Mouse (Mus musculus) ES-E14 (cell line): Measurements from ENCODE around the gene Shc1.

Experiments used
- CHD2 ChIP-seq: IDR thresholded peaks from 2 replicates; pipeline ENCODE4 v1.6.1; 2014; ENCODE audit warnings: mild to moderate bottlenecking, low read depth, low read length, inconsistent platforms
- HCFC1 ChIP-seq: IDR thresholded peaks from 2 replicates; pipeline ENCODE4 v1.6.1; 2012; ENCODE audit warnings: low read length, inconsistent platforms, borderline replicate concordance; ENCODE audit not compliant: insufficient read depth

DNA sequence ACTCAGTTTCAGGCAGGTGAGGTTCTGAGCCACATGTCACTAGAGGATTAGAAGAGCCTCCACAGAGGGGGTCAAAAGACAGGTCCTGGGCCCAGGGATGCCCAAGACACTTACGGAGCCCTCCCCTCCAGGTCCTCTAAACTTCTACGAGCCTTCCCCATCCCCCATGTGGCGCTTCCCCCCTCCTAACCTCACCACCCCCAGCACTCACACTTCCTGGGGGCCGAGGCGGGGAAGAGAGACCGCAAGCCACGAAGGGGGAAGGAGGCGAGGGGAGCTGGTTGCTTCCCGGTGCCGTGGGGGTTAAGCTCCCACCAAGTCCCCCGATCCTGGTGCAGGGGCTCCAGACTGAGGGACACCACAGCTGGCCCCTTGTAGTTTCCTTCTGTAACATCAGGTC, 32.8 kb upstream of the Shc1 start:
- TF ChIP-seq HCFC1 (no peak), CHD2 (no peak)
